Mouse (Mus musculus): ENCODE measurements around the gene Mad1l1.

GRCm38 (mm10) chr5:140256685-140257084 lies 64.7 kb downstream of the Mad1l1 start:
- TF ChIP-seq CTCF (IDR thresholded peaks at IDR 0.05; ENCODE audit: low read depth, low read length) (no peak), POLR2A (IDR thresholded peaks at IDR 0.05; ENCODE audit: extremely low read depth, insufficient read depth, low read length) (no peak)

All from liver, adult 2 months (tissue).